Mouse (Mus musculus) G1E (cell line): ENCODE measurements around the gene Relt.

ENCODE experiments used
- CTCF ChIP-seq: IDR thresholded peaks from 2 replicates; pipeline ENCODE4 v1.5.1; 2012; ENCODE audit warnings: low read depth, low read length, inconsistent platforms, mixed read lengths
- GATA1 ChIP-seq: IDR thresholded peaks from 2 replicates; pipeline ENCODE4 v1.6.1; 2012; ENCODE audit warnings: borderline replicate concordance, low read length, inconsistent platforms, mixed read lengths
- GATA2 ChIP-seq: IDR thresholded peaks from 2 replicates; pipeline ENCODE4 v1.6.1; 2012; ENCODE audit warnings: low read depth, low read length, inconsistent platforms, borderline replicate concordance
- POLR2AphosphoS5 ChIP-seq: IDR thresholded peaks from 2 replicates; pipeline ENCODE4 v1.6.1; 2012; ENCODE audit warnings: low read depth, low read length, inconsistent platforms; ENCODE audit not compliant: insufficient replicate concordance
- TAL1 ChIP-seq: conservative IDR thresholded peaks from 2 replicates; pipeline ENCODE4 v1.6.1; 2012; ENCODE audit warnings: low read depth, low read length, inconsistent platforms, mixed read lengths

DNA sequence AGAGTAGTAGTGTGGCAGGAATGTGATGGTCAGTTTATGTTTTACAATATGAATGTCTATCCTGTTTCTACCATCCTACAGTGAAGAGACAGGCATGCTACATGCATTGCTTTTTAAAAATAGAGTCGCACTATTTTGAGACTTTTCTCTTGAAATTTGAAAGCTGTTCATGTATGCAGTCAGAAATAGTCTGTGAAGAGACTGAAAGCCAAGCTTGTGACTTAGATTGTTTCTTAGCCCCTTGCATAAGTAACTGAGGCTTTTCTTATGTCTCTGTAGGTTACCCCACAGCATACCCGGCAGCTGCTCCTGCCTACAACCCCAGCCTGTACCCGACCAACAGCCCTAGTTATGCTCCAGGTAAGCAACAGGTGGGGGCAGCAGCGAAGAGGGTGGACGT, 50.6 kb downstream of the Relt start:
- TF ChIP-seq CTCF = no peak
- no peak for TF ChIP-seq GATA1
- no peak for TF ChIP-seq POLR2AphosphoS5
- no peak for TF ChIP-seq TAL1
- TF ChIP-seq GATA2 = no peak
